Mouse (Mus musculus) ovary, postnatal 14 days (tissue): ENCODE results near the gene Synrg.

Experiments
- DNase-seq: peaks from one replicate; pipeline ENCODE4 v3.0.0; 2022; ENCODE audit warnings: low spot score

The Synrg gene

GRCm38 (mm10) chr11:84077008-84077407 is 112.8 kb downstream of the Synrg start:
- DNase-seq: no peak

GRCm38 (mm10) chr11:84078601-84079000 is 114.4 kb downstream of the Synrg start:
- DNase-seq: no peak

GRCm38 (mm10) chr11:84079361-84079760 is 115.1 kb downstream of the Synrg start:
- DNase-seq: no peak

GRCm38 (mm10) chr11:84079887-84080286 is 115.7 kb downstream of the Synrg start:
- no peak for DNase-seq

GRCm38 (mm10) chr11:84080327-84080726 is 116.1 kb downstream of the Synrg start:
- DNase-seq: no peak

GRCm38 (mm10) chr11:84081901-84082300 is 117.7 kb downstream of the Synrg start:
- DNase-seq: no peak

GRCm38 (mm10) chr11:84090572-84090971 is 126.3 kb downstream of the Synrg start:
- DNase-seq: no peak
